Mouse (Mus musculus) liver, postnatal 0 days (tissue): ENCODE measurements around the gene Sfta2.

ENCODE experiments used
- CTCF ChIP-seq: sonication (generic); IDR thresholded peaks from 2 replicates; pipeline ENCODE4 v1.5.1; 2016; ENCODE audit warnings: antibody characterized with exemption, low read depth
- EP300 ChIP-seq: IDR thresholded peaks from 2 replicates; pipeline ENCODE4 v1.6.1; 2016; ENCODE audit warnings: antibody characterized with exemption, low read depth, mild to moderate bottlenecking

DNA sequence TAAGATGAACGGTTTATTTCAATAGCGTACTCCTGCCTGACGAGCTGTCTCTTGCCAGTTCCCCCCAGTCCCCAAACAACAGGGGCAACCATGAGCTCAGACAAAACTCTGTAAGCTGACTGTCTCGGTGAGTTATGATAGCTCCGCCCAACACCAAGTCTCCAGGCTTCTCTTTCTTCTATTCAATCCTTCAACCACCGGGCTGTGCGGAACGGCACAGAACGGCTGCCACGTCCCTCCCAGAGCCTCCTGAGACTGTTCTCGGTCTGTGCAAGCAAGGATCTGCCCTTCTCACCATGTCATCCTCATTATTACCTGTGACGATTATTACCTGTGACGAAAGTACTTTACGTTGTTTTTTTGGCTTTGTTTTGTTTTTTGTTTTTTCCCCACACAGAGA is 30.5 kb upstream of the Sfta2 start:
- TF ChIP-seq EP300: no peak
- no peak for TF ChIP-seq CTCF
